Mouse (Mus musculus) spleen, adult 2 months (tissue): ENCODE measurements around the gene Tsen54.

Experiments
- CTCF ChIP-seq: fragments of 200-500 bp; IDR thresholded peaks from 2 replicates; pipeline ENCODE4 v1.5.1; 2011; ENCODE audit warnings: mild to moderate bottlenecking, inconsistent platforms; ENCODE audit not compliant: insufficient read depth, insufficient read length, insufficient replicate concordance; ENCODE audit errors: extremely low read depth
- POLR2A ChIP-seq: fragments of 200-500 bp; IDR thresholded peaks from 2 replicates; pipeline ENCODE4 v1.6.1; 2011; ENCODE audit warnings: low read depth, low read length, inconsistent platforms

GRCm38 (mm10) chr11:115774653-115775052 lies 39.9 kb upstream of the Tsen54 start:
- TF ChIP-seq CTCF (no peak), POLR2A (no peak)
